ENCODE assay signal across 11 mouse cellular contexts in the genomic region with DNA sequence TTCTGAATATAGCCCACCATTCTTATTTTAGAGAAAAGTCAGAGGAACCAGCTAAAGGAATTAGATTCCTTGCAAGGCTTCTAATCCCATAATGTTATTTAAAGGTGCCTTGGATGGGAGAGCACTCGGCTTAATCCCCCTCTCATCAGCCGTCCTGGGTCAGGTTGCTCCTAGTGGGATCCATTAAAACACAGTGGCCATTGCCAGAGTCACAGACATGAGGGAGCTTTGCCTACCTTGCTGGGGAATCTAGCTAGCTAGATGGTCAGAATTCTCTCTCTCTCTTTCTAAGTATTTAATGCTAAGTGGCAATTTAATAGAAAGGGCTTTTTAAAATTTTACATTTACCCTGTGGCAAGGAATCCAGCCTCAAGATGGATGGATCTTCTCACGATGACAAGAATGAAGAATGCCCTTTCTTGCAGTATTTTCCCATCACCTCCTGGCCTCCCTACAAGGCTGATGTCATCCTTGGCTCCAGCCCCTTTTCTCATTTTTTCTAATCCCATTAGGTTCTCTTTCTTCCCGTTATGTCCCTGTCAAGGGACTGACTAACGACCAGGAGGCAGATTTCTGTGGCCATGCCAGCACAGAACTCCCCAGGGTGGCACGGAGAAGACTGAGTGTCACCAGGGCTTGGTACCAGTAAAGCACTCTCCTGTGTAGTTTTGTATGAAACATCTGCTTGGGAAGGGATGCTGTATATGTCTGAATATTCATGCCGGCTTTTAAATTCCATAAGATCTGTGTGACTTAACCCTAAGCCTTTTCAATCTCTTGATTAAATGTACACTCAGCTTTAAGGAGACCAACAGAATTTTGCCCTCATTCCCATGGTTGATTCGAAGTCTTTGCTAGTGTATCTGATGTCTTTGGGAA.
DNase-seq lines count a peak whose midpoint lies in the region; ATAC-seq and TF ChIP-seq lines count a peak whose summit lies in the region.
"Had no signal": no experiment of that assay in that cellular context is flagged by ENCODE, and none has a peak within 500 bp of the region (broad histone marks: within the 10 kb centered on the region; RNA-seq: fewer than 3 reads in every experiment).

No protein-coding gene starts in this region.

- H3K79me2 ChIP-seq in heart, adult 2 months (replicated peaks; ENCODE audit: control insufficient read depth, insufficient read depth, low read length): no peaks in the 10 kb centered on the region

- intact Hi-C loops in heart, adult 2 months (cut with DNase I): no loop called here

- H3K27me3 ChIP-seq in heart, adult 2 months (ENCODE audit: control insufficient read depth, insufficient read depth, low read length): no peaks in the 10 kb centered on the region
- no peaks in the 10 kb centered on the region for H3K27me3 ChIP-seq in heart, embryonic 10.5 days (ENCODE audit: insufficient read depth, poor library complexity, severe bottlenecking)
- H3K27me3 ChIP-seq in forebrain, embryonic 13.5 days: no peaks in the 10 kb centered on the region
- no peaks in the 10 kb centered on the region for H3K27me3 ChIP-seq in hindbrain, embryonic 11.5 days (ENCODE audit: control insufficient read depth, insufficient read depth, low read length)
- no peaks in the 10 kb centered on the region for H3K27me3 ChIP-seq in neural tube, embryonic 12.5 days (replicated peaks)

- TF ChIP-seq CTCF in heart, adult 2 months (IDR thresholded peaks at IDR 0.05): no peak

- H3K4me1 ChIP-seq in heart, adult 2 months (ENCODE audit: control insufficient read depth, insufficient read depth, low read length): no peaks in the 10 kb centered on the region
- peaks cover 7% of the 10 kb centered on the region; the same call in 1 of the 2 replicates for H3K4me1 ChIP-seq in heart, embryonic 10.5 days
- H3K4me1 ChIP-seq in forebrain, embryonic 13.5 days: peaks cover 39% of the 10 kb centered on the region
- H3K4me1 ChIP-seq in hindbrain, embryonic 11.5 days (replicated peaks; ENCODE audit: control insufficient read depth, insufficient read depth, low read length): 0 out of 2 replicates have a peak, but pooled peaks cover 3% of the 10 kb centered on the region
- peaks cover 14% of the 10 kb centered on the region; the same call in 1 of the 2 replicates for H3K4me1 ChIP-seq in neural tube, embryonic 12.5 days

- peak; percentile 11 to 34 for DNase-seq in heart, adult 2 months
- DNase-seq in heart, embryonic 10.5 days (ENCODE audit: low spot score): no peak
- DNase-seq in hindbrain, embryonic 11.5 days (ENCODE audit: low spot score): no peak
- no peak for DNase-seq in cerebellum, adult 11-12 months
- DNase-seq: adrenal gland, adult 2 months; layer of hippocampus, adult 9-11 months had no signal

- H3K36me3 ChIP-seq in heart, adult 2 months (ENCODE audit: control insufficient read depth, insufficient read depth, low read length): no peaks in the 10 kb centered on the region
- H3K36me3 ChIP-seq in heart, embryonic 10.5 days: no peaks in the 10 kb centered on the region
- no peaks in the 10 kb centered on the region for H3K36me3 ChIP-seq in forebrain, embryonic 13.5 days (ENCODE audit: poor library complexity, severe bottlenecking)
- H3K36me3 ChIP-seq in hindbrain, embryonic 11.5 days (ENCODE audit: control insufficient read depth, insufficient read depth, low read length): no peaks in the 10 kb centered on the region
- H3K36me3 ChIP-seq in neural tube, embryonic 12.5 days: no peaks in the 10 kb centered on the region

- H3K4me3 ChIP-seq in heart, adult 2 months: no peak overlapping the region
- H3K4me3 ChIP-seq in heart, embryonic 10.5 days: no peak overlapping the region
- no peak overlapping the region for H3K4me3 ChIP-seq in forebrain, embryonic 13.5 days
- H3K4me3 ChIP-seq in hindbrain, embryonic 11.5 days (ENCODE audit: low read depth, low read length): no peak overlapping the region
- H3K4me3 ChIP-seq in neural tube, embryonic 12.5 days: no peak overlapping the region

- peak; percentile 81 for ATAC-seq in forebrain, embryonic 13.5 days
- ATAC-seq in hindbrain, embryonic 11.5 days (ENCODE audit: low FRiP score): peak; percentile 49; the same call in 1 of the 2 replicates
- peak; percentile 63; the same call in 1 of the 2 replicates for ATAC-seq in neural tube, embryonic 12.5 days (ENCODE audit: low FRiP score, low read depth)
- ATAC-seq in megakaryocyte, adult 5-6 weeks (ENCODE audit: poor library complexity, severe bottlenecking): no peak
- ATAC-seq: intestine, postnatal 0 days had no signal

- H3K4me2 ChIP-seq in forebrain, embryonic 13.5 days: 0 out of 2 replicates have a peak overlapping the region, but pooled peaks have one; percentile 2
- H3K4me2 ChIP-seq in hindbrain, embryonic 11.5 days (replicated peaks; ENCODE audit: low read depth, low read length): no peak overlapping the region
- no peak overlapping the region for H3K4me2 ChIP-seq in neural tube, embryonic 12.5 days (replicated peaks)
- H3K4me2 ChIP-seq: liver, embryonic 11.5 days had no signal

- 49% methylated on average over 8 of the region's 8 CpGs for WGBS in heart, adult 2 months
- WGBS in heart, embryonic 10.5 days: 56% methylated on average over 8 of the region's 8 CpGs
- 20% methylated on average over 8 of the region's 8 CpGs for WGBS in forebrain, embryonic 13.5 days
- WGBS in hindbrain, embryonic 11.5 days: 52% methylated on average over 8 of the region's 8 CpGs
- WGBS in neural tube, embryonic 12.5 days: 42% methylated on average over 8 of the region's 8 CpGs

- H3K9me3 ChIP-seq in heart, embryonic 10.5 days: no peaks in the 10 kb centered on the region
- H3K9me3 ChIP-seq in forebrain, embryonic 13.5 days (replicated peaks): no peaks in the 10 kb centered on the region
- no peaks in the 10 kb centered on the region for H3K9me3 ChIP-seq in hindbrain, embryonic 11.5 days (ENCODE audit: control insufficient read depth, low read length)
- no peaks in the 10 kb centered on the region for H3K9me3 ChIP-seq in neural tube, embryonic 12.5 days

- H3K9ac ChIP-seq in heart, adult 2 months (ENCODE audit: low read depth, low read length): no peak overlapping the region
- H3K9ac ChIP-seq in forebrain, embryonic 13.5 days: no peak overlapping the region
- H3K9ac ChIP-seq in hindbrain, embryonic 11.5 days (ENCODE audit: low read depth, low read length): no peak overlapping the region
- H3K9ac ChIP-seq in neural tube, embryonic 12.5 days: peak overlapping the region; percentile 14; the same call in 1 of the 2 replicates

- no peak for TF ChIP-seq POLR2A in heart, adult 2 months (IDR thresholded peaks at IDR 0.05; ENCODE audit: insufficient read depth, low read depth, low read length)

- H3K27ac ChIP-seq in heart, adult 2 months: no peak overlapping the region
- no peak overlapping the region for H3K27ac ChIP-seq in heart, embryonic 10.5 days
- H3K27ac ChIP-seq in forebrain, embryonic 13.5 days: peak overlapping the region; percentile 74
- peak overlapping the region; percentile 19; the same call in 1 of the 2 replicates for H3K27ac ChIP-seq in hindbrain, embryonic 11.5 days (ENCODE audit: low read depth, low read length)
- no peak overlapping the region for H3K27ac ChIP-seq in neural tube, embryonic 12.5 days

- TF ChIP-seq EP300 in heart, adult 2 months (IDR thresholded peaks at IDR 0.05; ENCODE audit: insufficient read depth, low read depth, low read length): no peak

Comparison
In these comparisons a context has a peak if more than half of its experiments do, and no peak if none do; other contexts are left out.
1. DNase-seq: peak in heart, adult 2 months (2 of 2); none in heart, embryonic 10.5 days (single experiment), hindbrain, embryonic 11.5 days (single experiment) and cerebellum, adult 11-12 months (single experiment).
2. H3K27ac ChIP-seq: peak in forebrain, embryonic 13.5 days (single experiment) and hindbrain, embryonic 11.5 days (single experiment); none in heart, adult 2 months (single experiment), heart, embryonic 10.5 days (single experiment) and neural tube, embryonic 12.5 days (single experiment).